Mouse (Mus musculus): ENCODE data around the gene Lrrc31. TPM values are rescaled to one million over a fixed set of nuclear protein-coding genes. Genes with fewer than 3 reads are reported as not detected.

Gene Lrrc31
- polyA plus RNA-seq, 1 experiment from 2014 or later = 2.8 TPM

DNA sequence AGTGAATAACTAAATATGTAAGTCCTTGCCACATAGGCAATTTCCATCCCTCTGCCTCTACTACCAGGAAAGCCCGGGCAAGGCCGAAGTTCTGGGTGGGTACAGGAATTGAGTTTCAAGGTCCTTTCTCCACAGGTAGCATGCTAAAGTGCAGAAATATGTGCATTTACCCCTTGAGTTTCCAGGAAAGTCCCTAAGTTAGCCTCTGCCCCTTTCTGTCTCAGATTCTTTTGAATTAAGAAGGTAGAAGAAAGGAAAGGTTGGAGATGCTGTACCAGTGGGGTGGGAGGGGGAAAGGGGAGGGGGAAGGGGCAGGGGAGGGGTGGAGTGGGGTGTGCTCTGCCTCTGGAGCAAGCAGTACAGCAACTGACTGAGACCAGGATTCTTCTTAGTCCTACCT lies 51.2 kb downstream of the Lrrc31 start:
- 88% methylated on average over 2 of the region's 2 CpGs for whole genome bisulfite sequencing
- ATAC-seq = no peak
- no peak overlapping the region for H3K4me3 ChIP-seq (ENCODE audit: low read length)
- no peak overlapping the region for H3K9ac ChIP-seq (ENCODE audit: low read depth, low read length)
- H3K4me1 ChIP-seq (ENCODE audit: control insufficient read depth, insufficient read depth, low read length) = peaks cover 13% of the 10 kb centered on the region
- H3K9me3 ChIP-seq (ENCODE audit: control insufficient read depth, low read length) = no peaks in the 10 kb centered on the region
- H3K27ac ChIP-seq (ENCODE audit: low read length) = no peak overlapping the region
- no peak overlapping the region for H3K4me2 ChIP-seq (ENCODE audit: low read depth, low read length)
- H3K27me3 ChIP-seq (replicated peaks; ENCODE audit: control insufficient read depth, insufficient read depth, low read length) = peaks cover 6% of the 10 kb centered on the region; the same call in 1 of the 2 replicates
- H3K36me3 ChIP-seq (ENCODE audit: control insufficient read depth, insufficient read depth, low read length) = no peaks in the 10 kb centered on the region

DNA sequence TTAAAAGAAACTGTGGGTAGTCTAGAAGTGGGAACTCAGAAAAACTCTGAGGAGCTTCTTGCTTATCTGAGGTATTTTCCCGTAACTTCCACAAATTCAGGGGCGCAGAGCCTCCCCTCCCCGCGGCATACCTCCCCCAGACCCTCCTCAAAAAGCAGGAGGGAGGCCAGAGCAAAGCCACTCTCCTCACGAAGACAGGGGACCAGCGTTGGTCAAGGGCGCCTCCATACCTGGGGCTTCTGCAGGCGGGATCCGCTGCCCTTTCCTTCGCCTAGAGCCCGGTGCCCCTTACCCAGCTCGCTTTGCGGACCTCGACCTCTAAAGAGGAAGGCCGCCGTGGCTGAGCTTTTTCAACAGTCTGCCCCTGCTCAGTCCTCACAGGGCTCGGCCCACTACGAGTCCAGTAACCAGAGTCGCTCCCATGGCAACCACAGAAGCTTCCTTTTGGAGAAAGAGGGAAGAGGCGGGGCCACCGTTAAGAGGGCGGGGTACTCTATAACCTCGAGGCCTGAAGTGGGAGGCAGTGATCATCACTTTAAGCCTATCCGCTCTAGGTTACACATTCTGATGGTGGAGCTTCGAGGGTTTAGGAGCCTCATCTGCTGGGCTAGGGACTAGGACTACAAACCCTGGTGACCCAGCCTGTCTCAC lies 52.1 kb downstream of the Lrrc31 start, which contains the start of gene Lrrc34:
Gene Lrrc34 (minus strand): TSS at position 430 of the 651 bp plus-strand sequence.
- Histone ChIP-seq H3K4me3 (ENCODE audit: low read length) (peak within 1 kb of the TSS; percentile 44), H3K27ac (ENCODE audit: low read length) (no peak within 1 kb of the TSS), H3K36me3 (ENCODE audit: control insufficient read depth, insufficient read depth, low read length) (no peaks in the 10 kb centered on the region), H3K27me3 (replicated peaks; ENCODE audit: control insufficient read depth, insufficient read depth, low read length) (peaks cover 6% of the 10 kb centered on the region; the same call in 1 of the 2 replicates), H3K9me3 (ENCODE audit: control insufficient read depth, low read length) (no peaks in the 10 kb centered on the region), H3K9ac (ENCODE audit: low read depth, low read length) (peak within 1 kb of the TSS; percentile 62), H3K4me1 (ENCODE audit: control insufficient read depth, insufficient read depth, low read length) (peaks cover 13% of the 10 kb centered on the region), H3K4me2 (ENCODE audit: low read depth, low read length) (peak within 1 kb of the TSS; percentile 74)
- peak; percentile 86 for ATAC-seq
- 4% methylated on average over 25 of the region's 25 CpGs for WGBS

DNA sequence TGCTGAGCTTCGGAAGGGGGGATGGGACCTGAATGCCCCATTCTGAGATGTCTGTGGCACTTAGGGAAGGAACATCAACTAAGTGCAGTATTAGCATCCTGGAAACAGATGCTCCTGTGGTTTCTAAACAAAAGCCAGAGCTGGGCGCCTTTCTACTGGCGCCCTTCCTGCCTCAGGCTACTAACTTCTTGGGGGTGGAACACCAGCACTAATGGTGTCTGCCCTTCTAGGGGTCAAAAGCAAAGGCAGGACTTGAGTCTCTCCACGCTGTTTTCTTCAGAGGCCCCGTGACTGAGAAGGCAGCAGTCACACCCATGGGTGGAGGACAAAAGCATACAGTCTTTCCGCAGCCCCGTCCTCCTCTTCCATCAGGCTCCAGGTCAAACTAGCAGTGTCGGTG lies 52.9 kb downstream of the Lrrc31 start:
- 53% methylated on average over 8 of the region's 8 CpGs for WGBS
- Histone ChIP-seq H3K4me1 (ENCODE audit: control insufficient read depth, insufficient read depth, low read length) (peaks cover 13% of the 10 kb centered on the region), H3K27ac (ENCODE audit: low read length) (no peak overlapping the region), H3K4me3 (ENCODE audit: low read length) (no peak overlapping the region), H3K9ac (ENCODE audit: low read depth, low read length) (no peak overlapping the region), H3K27me3 (replicated peaks; ENCODE audit: control insufficient read depth, insufficient read depth, low read length) (peaks cover 6% of the 10 kb centered on the region; the same call in 1 of the 2 replicates), H3K4me2 (ENCODE audit: low read depth, low read length) (no peak overlapping the region), H3K36me3 (ENCODE audit: control insufficient read depth, insufficient read depth, low read length) (no peaks in the 10 kb centered on the region), H3K9me3 (ENCODE audit: control insufficient read depth, low read length) (no peaks in the 10 kb centered on the region)
- ATAC-seq = no peak

DNA sequence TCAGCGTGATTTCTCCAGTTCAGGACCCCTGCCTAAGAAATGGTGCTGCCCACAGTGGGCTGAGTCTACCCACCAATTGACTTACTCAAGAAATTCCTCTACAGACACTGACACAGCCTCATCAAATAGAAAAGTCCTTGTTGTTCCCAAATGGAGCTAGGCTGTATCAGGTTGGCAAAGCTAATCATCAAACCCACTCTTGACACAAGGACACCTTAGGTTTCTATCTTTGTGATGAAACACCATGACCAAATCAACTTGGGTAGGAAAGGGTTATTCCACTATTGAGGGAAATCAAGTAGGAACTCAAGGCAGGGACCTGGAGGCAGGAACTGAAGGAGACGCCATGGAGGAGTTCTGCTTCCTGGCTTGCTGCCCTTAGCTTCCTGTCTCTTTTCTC lies 55.4 kb downstream of the Lrrc31 start, which contains the start of gene Lrriq4:
Gene Lrriq4 (plus strand): TSS at position 301 of the 400 bp plus-strand sequence.
- 64% methylated on average over 2 of the region's 2 CpGs for WGBS
- Histone ChIP-seq H3K27me3 (replicated peaks; ENCODE audit: control insufficient read depth, insufficient read depth, low read length) (0 out of 2 replicates have a peak, but pooled peaks cover under 1% of the 10 kb centered on the region), H3K36me3 (ENCODE audit: control insufficient read depth, insufficient read depth, low read length) (no peaks in the 10 kb centered on the region), H3K9me3 (ENCODE audit: control insufficient read depth, low read length) (no peaks in the 10 kb centered on the region), H3K4me2 (ENCODE audit: low read depth, low read length) (no peak within 1 kb of the TSS), H3K27ac (ENCODE audit: low read length) (no peak within 1 kb of the TSS), H3K9ac (ENCODE audit: low read depth, low read length) (no peak within 1 kb of the TSS), H3K4me3 (ENCODE audit: low read length) (no peak within 1 kb of the TSS), H3K4me1 (ENCODE audit: control insufficient read depth, insufficient read depth, low read length) (peaks cover 6% of the 10 kb centered on the region)
- no peak for ATAC-seq

DNA sequence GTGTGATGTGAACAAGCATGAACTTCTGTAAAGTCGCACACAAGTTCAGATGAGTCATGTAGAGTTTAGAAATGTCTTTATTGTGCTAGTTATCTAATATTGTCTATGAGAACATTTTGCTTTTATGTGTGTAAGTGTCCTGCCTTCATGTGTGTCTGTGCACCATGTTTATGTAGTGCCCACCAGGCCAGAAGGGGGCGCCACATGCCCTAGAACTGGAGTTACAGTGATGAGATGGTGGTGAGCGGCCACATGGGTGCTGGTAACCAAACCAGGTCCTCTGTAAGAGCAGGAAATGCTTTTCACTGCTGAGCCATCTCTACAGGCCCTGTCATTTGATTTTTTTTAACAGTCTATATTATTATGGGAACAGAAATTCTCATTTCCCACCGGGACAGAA lies 64.0 kb downstream of the Lrrc31 start:
- Histone ChIP-seq H3K4me2 (ENCODE audit: low read depth, low read length) (no peak overlapping the region), H3K4me1 (ENCODE audit: control insufficient read depth, insufficient read depth, low read length) (no peaks in the 10 kb centered on the region), H3K9me3 (ENCODE audit: control insufficient read depth, low read length) (no peaks in the 10 kb centered on the region), H3K27ac (ENCODE audit: low read length) (no peak overlapping the region), H3K27me3 (replicated peaks; ENCODE audit: control insufficient read depth, insufficient read depth, low read length) (no peaks in the 10 kb centered on the region), H3K9ac (ENCODE audit: low read depth, low read length) (no peak overlapping the region), H3K4me3 (ENCODE audit: low read length) (no peak overlapping the region), H3K36me3 (ENCODE audit: control insufficient read depth, insufficient read depth, low read length) (no peaks in the 10 kb centered on the region)
- 84% methylated on average over 4 of the region's 4 CpGs for WGBS
- no peak for ATAC-seq

DNA sequence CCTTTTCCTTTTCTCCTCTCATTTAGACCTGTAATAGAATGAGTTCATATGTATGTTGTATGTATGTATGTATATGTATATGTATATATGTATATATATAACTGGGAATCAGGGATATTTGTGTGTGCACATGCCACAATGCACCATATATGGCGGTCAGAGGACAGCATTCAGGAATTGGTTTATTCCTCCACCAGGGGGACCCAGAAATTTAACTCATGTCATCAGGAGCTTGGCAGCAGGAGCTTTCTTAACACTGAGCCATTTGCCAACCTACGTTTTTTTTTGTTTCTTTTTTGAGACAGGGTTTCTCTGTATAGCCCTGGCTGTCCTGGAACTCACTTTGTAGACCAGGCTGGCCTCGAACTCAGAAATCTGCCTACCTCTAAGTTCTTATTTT lies 66.0 kb downstream of the Lrrc31 start:
- Histone ChIP-seq H3K9ac (ENCODE audit: low read depth, low read length) (no peak overlapping the region), H3K4me1 (ENCODE audit: control insufficient read depth, insufficient read depth, low read length) (no peaks in the 10 kb centered on the region), H3K27ac (ENCODE audit: low read length) (no peak overlapping the region), H3K4me2 (ENCODE audit: low read depth, low read length) (no peak overlapping the region), H3K4me3 (ENCODE audit: low read length) (no peak overlapping the region), H3K27me3 (replicated peaks; ENCODE audit: control insufficient read depth, insufficient read depth, low read length) (no peaks in the 10 kb centered on the region), H3K9me3 (ENCODE audit: control insufficient read depth, low read length) (no peaks in the 10 kb centered on the region), H3K36me3 (ENCODE audit: control insufficient read depth, insufficient read depth, low read length) (no peaks in the 10 kb centered on the region)
- WGBS = 61% methylated on average over 3 of the region's 3 CpGs
- no peak for ATAC-seq

Other genes with a start within 250 kb of the Lrrc31 start
- 10.2 and 11.5 TPM in 2 replicates for gene Mecom, start 151.8 kb downstream of the Lrrc31 start, polyA plus RNA-seq (2015; fragmentation: Nextera tagmentation; extraction: Ambion mirVana)
- gene Actrt3, start 99.9 kb downstream of the Lrrc31 start, polyA plus RNA-seq (2015; fragmentation: Nextera tagmentation; extraction: Ambion mirVana) = 0.12 and 0.33 TPM in 2 replicates
- 20.6 and 21.7 TPM in 2 replicates for gene Mynn, start 97.8 kb downstream of the Lrrc31 start, polyA plus RNA-seq (2015; fragmentation: Nextera tagmentation; extraction: Ambion mirVana)
- not detected in 2 replicates for gene Lrriq4, start 55.3 kb downstream of the Lrrc31 start, polyA plus RNA-seq (2015; fragmentation: Nextera tagmentation; extraction: Ambion mirVana)
- 0.23 and 0.38 TPM in 2 replicates for gene Lrrc34, start 52.0 kb downstream of the Lrrc31 start, polyA plus RNA-seq (2015; fragmentation: Nextera tagmentation; extraction: Ambion mirVana)
- gene Samd7, start 46.5 kb upstream of the Lrrc31 start, polyA plus RNA-seq (2015; fragmentation: Nextera tagmentation; extraction: Ambion mirVana) = not detected in 2 replicates
- 56.4 and 60.1 TPM in 2 replicates for gene Sec62, start 93.0 kb upstream of the Lrrc31 start, polyA plus RNA-seq (2015; fragmentation: Nextera tagmentation; extraction: Ambion mirVana)
- 12.0 and 12.8 TPM in 2 replicates for gene Gpr160, start 156.1 kb upstream of the Lrrc31 start, polyA plus RNA-seq (2015; fragmentation: Nextera tagmentation; extraction: Ambion mirVana)